Mouse (Mus musculus) brain, embryonic 14.5 days (tissue): ENCODE measurements at regions not wholly inside any gene's neighbourhood (a gene's known extent, or its start where the extent isn't known, plus 50 kb on each side); places are given as distances from the start of the nearest gene placed in this dataset.

Experiments
- CTCF ChIP-seq: fragments of 200-500 bp; IDR thresholded peaks from 2 replicates; pipeline ENCODE4 v1.5.1; 2012; ENCODE audit warnings: inconsistent platforms, mild to moderate bottlenecking, moderate library complexity, borderline replicate concordance; ENCODE audit not compliant: insufficient read depth, insufficient read length; ENCODE audit errors: extremely low read depth
- POLR2A ChIP-seq: fragments of 200-500 bp; IDR thresholded peaks from 2 replicates; pipeline ENCODE4 v1.6.1; 2012; ENCODE audit warnings: mild to moderate bottlenecking, inconsistent platforms, borderline replicate concordance; ENCODE audit not compliant: poor library complexity, insufficient read depth, insufficient read length, severe bottlenecking; ENCODE audit errors: extremely low read depth

- TF ChIP-seq POLR2A: no peak
- TF ChIP-seq CTCF: no peak
Measured at GRCm38 (mm10) chr10:97389647-97390590, 89.5 kb upstream of the Dcn start.
